Mouse (Mus musculus) thymus, postnatal 4 days (tissue): ENCODE results near the gene Zfp68.
"Not testable (repeated sequence)": the region's sequence is repeated elsewhere in the genome, so short reads cannot be mapped to it uniquely, and the experiment has no call there.

ENCODE experiments used
- DNase-seq: peaks from one replicate; pipeline ENCODE4 v3.0.0; 2021

The Zfp68 gene

DNA sequence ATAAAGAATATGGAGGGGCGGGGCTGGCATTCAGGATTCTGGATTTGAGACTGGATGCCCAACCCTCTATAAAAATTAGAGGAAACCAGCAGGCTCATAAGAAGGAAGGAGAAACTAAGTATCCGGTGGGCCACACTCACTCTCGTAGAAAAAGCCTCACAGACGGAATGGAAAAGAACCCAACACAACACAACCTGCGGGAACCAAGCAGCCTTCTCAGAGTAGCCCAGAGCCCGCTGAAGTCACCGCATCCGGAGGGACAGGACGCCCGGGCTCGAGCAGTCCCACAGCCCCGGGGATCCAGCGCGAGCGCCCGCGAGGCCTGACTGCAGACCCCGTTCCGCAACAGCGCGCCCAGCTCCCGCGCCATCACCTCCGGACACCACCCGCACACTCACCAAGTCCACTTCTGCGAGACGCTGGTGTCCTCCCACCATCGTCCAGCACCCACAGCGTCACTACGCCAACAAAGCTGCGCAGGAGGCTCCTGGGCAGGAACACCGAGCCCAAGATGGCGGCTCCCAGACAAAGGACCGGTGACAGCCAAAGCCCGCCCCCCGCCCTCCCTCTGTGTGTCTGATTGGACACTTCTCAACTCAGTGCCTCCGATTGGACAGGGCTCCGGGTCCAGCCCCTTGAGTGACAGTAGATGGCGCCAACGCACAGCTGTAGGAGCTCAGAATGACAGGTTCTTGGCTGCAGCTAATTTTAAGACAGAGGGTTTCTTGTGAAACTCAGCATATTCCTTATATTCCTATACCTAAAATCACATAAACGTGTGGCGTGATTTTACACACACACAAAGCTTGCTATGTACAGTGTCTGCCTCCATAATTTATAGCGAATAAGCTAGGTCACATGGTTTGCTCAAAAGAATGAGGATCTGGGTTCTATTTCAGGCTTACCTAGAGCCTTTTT lies at the start of gene Zfp68:
Zfp68 (minus strand) TSS at position 551 of the 918 bp plus-strand sequence.
- peak; percentile 91 for DNase-seq

DNA sequence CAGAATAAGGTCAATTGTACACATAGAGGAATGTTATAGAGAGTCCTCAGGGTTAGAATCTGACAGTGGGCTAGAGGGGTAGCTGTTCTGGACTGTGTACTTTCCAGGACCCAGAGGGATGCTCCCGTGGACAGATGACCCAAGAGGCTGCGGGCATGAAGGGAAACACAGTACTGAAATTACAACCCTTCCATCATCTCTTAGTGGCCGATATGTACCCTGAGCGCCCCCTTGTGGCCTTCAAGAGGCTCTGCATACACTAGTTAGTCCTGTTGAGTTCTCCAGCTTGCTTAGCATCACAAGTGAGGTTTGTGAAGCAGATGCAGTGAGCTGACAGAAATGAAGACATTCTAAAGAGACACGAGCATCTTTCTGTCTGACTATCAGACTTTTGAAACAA lies 39.4 kb upstream of the Zfp68 start:
- DNase-seq, result peak; percentile 66

DNA sequence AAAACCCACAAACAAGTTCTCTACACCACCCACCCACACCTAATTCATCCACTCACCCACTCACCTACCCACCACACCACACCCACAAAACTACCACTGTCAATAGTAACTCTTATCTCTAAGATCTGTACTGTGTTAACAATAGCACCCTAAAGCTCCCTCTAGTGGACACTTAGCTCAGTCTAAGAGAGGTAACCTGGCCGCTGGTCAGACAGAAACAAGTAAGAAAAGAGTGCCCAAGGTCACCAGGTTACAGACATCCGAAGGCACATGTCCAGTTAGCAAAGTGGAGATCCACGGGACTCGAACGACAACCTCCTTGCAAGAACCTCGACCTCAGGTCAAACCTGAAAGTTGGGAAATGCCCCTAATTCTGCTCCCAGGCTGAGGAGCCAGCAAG lies 38.3 kb upstream of the Zfp68 start:
- DNase-seq, result peak; percentile 39

DNA sequence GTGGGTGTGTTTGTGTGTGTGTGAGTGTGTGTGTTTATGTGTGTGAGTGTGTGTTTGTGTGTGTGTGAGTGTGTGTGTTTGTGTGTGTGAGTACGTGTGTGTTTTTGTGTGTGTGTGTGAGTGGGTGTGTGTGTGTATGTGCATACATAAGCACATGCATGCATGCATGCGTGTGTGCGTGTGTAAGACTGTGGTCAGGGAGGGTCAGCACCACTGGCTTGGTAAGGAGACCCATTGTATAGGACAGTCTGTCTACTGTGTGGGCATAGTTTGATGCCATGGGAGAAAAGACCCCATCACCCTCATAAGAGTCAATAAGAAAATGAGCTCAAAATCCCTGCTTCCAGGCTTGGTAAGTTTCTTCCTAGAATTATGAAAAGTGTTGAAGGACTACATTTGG lies 37.8 kb upstream of the Zfp68 start:
- no peak for DNase-seq

DNA sequence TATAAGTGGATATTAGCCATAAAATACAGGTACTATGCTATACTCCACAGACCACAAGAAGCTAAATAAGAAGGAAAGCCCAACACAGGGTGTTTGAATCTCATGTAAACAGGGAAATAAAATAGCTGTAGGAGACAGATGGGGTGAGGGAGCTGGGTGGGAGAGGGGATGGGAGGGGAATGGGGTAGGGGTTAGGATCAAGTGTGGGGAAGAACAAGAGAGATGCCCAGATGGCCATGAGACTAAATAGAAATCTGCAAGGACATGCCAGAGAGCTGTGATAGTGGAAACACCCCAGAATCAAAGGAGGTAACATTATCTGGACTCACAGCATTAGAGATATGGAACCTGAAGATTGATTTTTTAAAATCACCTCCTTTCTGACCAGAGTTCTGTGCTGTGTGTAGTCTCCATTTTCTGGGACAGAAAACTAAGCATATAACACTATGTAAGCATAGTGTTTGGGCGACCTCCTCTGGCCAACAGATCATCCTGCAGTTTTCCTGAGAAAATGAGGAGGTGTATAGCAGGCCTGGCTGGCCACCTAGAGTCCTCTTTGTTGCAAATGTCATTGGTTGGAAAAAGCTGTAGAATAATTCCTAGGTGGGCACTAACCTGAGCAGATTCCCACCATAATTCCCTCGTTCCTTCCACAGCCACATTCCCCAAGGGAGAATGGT lies 37.1 kb upstream of the Zfp68 start:
- peak; percentile 68 for DNase-seq

DNA sequence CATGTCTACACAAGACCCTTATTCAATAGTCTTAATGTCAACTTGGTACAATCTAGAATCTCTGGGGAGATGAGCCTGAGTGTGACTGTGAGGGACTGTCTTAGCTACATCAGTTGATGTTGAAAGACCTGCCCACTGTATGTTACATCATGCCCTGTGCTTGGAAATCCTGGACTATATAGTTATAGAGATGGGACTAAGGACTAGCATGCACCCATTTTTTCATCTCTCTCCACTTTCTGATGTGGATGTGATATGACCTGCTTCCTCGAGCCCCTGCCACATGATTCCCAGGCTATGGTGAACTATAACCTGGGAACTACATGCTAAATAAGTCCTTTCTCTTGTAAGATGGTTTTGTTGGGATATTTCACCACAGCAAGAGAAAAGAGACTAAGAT lies 33.4 kb upstream of the Zfp68 start:
- DNase-seq, result no peak

DNA sequence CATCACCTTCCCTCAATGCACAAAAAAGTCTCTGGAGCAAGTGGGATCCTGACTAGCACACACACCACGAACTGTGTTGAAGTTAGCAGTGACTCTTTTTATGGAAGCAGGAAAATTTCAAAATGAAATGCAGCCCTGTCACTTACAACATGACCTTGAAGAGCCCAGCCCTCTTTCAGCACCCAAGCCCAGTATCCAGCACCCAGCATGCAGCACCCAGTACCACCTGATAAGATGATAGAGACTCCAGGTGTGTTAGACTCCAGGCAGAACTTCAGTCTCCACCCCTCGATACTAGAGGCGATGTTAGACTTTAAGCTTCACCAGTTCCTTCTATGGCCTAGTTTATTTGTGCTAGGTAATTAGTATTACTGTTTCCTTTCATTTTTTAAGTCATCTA lies 22.2 kb upstream of the Zfp68 start:
- DNase-seq, result no peak

DNA sequence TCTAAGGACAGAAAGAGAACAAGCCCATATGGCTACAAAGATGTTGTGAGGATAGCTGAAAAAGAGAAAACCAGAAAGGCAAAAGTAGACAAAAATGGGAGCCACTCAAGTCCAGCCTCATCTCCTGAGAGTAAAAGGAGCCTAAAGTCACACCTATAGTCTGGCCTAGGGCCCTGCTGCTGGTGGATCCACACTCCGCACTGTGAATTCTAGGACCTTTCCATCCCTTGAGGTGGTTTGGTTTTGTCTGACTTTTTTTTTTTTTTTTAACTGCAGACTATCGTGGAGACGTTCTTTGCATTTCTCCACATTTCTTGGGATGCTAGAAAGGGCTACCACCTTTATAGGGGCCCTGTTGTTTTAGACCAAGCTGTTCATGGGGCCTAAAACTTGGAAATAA lies 21.5 kb upstream of the Zfp68 start:
- no peak for DNase-seq

DNA sequence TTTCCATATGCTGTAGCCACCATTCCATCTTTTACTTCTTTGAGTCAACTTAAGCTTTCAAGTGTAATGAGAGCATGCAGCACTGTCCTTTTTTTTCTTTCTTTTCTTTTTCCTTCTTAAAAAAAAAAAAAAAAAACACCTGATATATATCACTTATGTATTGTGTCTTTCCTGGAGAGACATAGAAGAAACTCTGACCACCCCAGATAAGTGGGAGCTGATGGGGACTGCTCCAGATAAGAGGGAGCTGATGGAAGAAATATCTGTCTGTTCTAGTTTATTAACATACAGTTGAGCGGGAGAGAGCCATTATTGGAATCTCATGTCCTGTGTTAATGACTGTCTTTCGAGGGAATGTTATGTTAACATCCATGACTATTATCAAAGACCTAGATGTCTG lies 16.9 kb upstream of the Zfp68 start:
- no peak for DNase-seq

DNA sequence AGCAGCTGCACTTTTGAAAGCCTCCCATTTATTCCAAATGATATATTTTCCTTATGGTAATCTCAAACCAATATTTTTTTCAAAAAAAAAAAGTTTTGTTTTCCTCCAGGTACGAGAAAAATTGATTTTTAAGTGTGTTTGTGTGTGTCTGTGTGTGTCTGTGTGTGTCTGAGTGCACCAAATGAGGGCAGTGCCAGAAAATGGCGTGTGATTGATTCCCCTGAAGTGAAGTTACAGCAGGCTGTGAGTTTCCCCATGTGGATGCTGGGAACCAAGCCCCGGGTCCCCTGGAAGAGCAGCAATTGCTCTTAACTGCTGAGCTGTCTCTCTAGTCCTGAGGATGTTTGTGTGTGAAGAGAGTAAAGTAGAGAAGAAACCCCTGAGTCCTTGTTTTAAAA lies 3.9 kb upstream of the Zfp68 start:
- no peak for DNase-seq

DNA sequence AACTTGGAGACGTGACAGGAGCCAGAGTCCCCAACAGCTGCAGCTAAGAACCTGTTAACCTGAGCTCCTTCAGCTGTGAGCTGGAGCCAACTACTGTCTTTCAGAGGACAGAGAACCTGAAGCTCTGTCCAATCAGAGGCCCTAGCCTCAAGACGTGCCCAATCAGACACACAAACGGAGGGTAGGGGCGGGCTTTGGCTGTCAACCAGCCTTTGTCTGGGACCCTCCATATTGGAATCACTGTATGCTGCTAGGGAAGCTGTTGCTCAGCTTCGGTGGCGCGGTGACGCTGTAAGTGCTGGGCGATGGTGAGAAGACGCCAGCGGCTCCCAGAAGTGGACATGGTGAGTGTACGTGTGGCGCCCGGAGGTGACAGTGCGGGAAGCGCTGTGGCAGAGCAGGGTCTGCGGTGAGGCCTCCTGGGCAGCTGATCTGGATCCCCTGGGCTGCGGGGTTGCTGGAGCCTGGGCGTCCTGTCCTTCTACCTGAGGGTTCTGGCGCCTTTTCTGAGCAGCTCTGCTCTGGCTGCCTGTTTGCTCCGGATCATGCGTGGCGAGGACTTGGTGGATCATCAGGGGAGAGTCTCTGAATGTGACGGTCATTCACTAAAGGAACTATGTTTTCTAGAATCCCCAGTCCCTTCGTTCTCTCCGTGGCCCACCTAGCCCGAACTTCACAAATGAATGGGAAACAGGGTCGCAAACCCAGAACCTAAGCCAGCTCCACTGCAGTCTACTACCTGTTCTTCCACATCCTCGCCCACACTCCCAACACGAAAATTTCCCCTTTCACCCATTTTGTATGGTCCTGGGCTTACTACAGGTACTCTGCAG lies 3.3 kb upstream of the Zfp68 start, which contains the start of gene A430033K04Rik:
A430033K04Rik (plus strand) TSS at position 215 of the 833 bp plus-strand sequence.
- peak; percentile 90 for DNase-seq

DNA sequence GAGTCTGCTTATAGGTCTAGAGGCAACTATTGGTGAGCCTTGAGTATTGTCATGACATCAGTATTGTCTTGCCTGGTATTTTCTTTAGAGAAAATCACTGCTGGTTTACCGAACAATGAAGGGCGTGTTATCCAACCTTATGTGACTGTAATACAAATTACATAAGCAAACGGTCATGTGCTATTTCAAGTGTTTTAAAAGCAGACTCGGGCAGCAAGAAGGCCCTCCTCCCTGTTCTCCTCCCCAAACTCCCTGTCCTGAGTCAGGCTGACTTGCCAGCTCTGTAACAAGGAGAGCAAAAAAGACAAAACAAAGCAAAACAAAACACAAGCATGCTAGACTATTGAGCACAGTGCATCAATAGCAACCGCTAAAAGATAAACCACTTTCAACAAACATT lies 1.3 kb upstream of the Zfp68 start:
- DNase-seq, result no peak

DNA sequence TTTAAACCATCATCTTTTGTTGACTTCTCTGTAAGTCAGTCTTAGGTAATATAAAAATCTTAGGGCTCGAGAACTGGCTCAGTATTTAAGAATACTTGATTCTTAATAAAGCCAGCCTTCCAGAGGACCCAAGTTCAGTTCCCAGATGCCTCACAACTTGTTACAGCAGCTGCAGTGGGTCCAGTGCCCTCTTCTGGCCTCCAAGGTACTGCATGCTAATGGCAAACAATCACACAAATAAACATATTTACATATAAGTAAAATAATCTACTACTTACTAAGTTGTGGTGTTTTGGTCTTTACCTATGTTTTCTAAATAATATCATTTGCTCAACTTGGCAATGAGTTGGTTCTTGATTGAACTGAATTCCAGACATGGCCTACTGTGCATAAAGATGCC lies 1.2 kb downstream of the Zfp68 start:
- DNase-seq, result peak; percentile 54

DNA sequence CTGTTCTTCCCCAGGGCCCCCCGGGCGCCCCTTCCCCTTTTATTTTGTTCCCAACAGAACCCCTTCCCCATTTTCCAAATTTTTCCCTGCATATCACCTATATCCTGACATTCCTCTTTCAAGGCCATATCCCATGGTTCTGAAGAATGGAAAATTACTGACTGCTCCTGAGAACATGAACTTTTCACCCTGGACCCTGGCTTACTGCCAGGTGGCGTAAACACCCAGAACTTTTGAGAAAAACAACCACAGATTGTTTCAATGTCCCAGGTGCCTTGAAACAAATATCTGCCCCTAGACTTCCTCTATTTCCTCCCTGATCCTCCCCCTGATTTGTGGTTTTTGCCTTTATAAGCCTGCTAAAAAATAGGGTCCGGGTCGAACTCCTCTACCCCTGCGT lies 32.2 kb downstream of the Zfp68 start:
- no peak for DNase-seq

DNA sequence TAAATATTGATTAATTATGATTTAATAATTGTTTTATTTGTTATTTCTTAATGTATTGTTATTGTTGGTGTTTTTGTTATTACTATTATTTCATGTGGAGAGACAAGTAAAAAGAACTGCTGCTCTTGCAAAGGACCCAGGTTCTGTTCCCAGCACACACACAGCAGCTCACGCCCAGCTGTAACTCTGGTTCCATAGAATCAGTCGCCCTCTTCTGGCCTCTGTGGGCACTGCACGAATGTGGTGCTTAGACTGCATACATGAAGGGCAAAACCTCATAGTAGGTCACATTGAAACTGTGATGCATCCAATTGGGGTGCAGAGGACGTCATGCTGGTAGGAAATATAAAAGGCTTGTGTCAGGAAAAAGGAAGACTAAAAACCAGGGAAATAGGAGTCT lies 47.9 kb downstream of the Zfp68 start:
- peak; percentile 81 for DNase-seq

DNA sequence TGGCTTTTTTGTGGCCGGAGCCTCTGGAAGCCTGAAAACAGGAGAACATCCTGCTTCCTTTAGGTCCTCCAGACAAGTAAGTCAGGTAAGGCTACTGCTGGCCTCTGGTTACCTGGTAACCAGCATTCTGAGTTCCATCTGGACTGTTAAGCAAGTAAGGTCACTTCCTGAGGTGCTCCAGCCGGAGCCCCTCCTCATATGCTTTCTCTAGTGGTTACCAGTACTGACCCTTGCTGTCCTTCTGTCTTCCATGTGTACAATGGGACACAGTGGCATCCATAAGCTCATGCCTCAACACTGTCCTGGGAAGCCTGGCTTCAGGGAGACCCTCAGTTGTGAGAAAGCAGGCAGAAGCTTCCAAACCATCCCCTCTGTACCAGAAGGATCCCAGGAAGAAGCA lies 54.9 kb downstream of the Zfp68 start, which contains the start of gene 1700123K08Rik:
1700123K08Rik (minus strand) TSS at position 101 of the 400 bp plus-strand sequence.
- DNase-seq, result not testable (repeated sequence)
